Mouse (Mus musculus) C2C12 (cell line): ENCODE results near the gene Aym1. TPM values are rescaled to one million over a fixed set of nuclear protein-coding genes. Genes with fewer than 3 reads are reported as not detected.

Source experiments
- H3K27me3 ChIP-seq: one replicate; pipeline ENCODE4 v1.6.1; 2011; ENCODE audit not compliant: control insufficient read depth, insufficient read depth, insufficient read length
- H3K36me3 ChIP-seq: one replicate; pipeline ENCODE4 v1.6.1; 2011; ENCODE audit not compliant: control insufficient read depth, insufficient read depth
- H3K4me3 ChIP-seq: one replicate; pipeline ENCODE4 v1.5.1; 2011; ENCODE audit warnings: mild to moderate bottlenecking, control low read depth; ENCODE audit not compliant: poor library complexity, insufficient read depth, severe bottlenecking
- H3K79me2 ChIP-seq: one replicate; pipeline ENCODE4 v1.6.1; 2011; ENCODE audit not compliant: control insufficient read depth, insufficient read depth
- H3K79me3 ChIP-seq: one replicate; pipeline ENCODE4 v1.6.1; 2011; ENCODE audit warnings: low read depth, control low read depth
- H3ac ChIP-seq: one replicate; pipeline ENCODE3; 2011; ENCODE audit warnings: low read depth; ENCODE audit not compliant: control insufficient read depth, insufficient read length
- CEBPB ChIP-seq: IDR thresholded peaks from one replicate; pipeline ENCODE4 v1.6.1; 2011; ENCODE audit warnings: low read depth, mild to moderate bottlenecking, control low read depth, moderate library complexity
- CTCF ChIP-seq: IDR thresholded peaks from one replicate; pipeline ENCODE4 v1.5.1; 2011; ENCODE audit not compliant: control insufficient read depth, insufficient read depth, insufficient read length
- FOSL1 ChIP-seq: IDR thresholded peaks from one replicate; pipeline ENCODE4 v1.8.0; 2011; ENCODE audit warnings: mild to moderate bottlenecking, low read length; ENCODE audit not compliant: poor library complexity, insufficient read depth, severe bottlenecking
- MAX ChIP-seq: IDR thresholded peaks from one replicate; pipeline ENCODE4 v1.6.1; 2011; ENCODE audit warnings: mild to moderate bottlenecking, control low read depth
- MYOD1 ChIP-seq: IDR thresholded peaks from one replicate; pipeline ENCODE4 v1.6.1; 2011; ENCODE audit warnings: low read depth; ENCODE audit not compliant: control insufficient read depth, insufficient read length
- MYOG ChIP-seq: IDR thresholded peaks from one replicate; pipeline ENCODE4 v1.6.1; 2011; ENCODE audit not compliant: control insufficient read depth, insufficient read length; ENCODE audit errors: extremely low read depth
- USF1 ChIP-seq: IDR thresholded peaks from one replicate; pipeline ENCODE4 v1.6.1; 2011; ENCODE audit warnings: low read depth, mild to moderate bottlenecking, control low read depth, moderate library complexity
- polyA plus RNA-seq: library from polyadenylated mRNA; unstranded; fragments of >200 nt; fragmentation: generic; extraction: Trizol; gene quantifications from one replicate; pipeline ENCODE4 v1.2.1, GENCODE M21; 2012; ENCODE audit warnings: missing spikeins

The Aym1 gene
- polyA plus RNA-seq, 1 experiment: not detected

DNA sequence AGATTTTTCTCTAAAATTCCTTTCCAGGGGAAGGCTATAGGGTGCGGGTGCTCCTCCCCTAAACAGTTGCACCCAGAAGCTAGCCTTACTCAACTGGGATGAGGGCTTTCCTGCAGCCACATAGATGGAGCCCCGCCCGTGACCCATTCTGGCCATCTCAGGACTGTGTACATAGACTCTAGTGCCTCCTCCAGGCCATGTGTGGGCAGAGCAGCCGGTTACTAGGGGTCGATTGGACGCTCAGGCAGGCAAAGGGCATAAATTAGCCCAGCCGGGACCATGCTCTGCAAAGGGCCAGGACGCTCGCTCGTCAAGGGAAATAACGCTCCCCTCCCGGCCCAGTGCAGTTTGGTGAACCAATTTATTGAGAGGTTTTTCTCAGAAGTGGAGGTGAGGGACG, 8.5 kb upstream of the Aym1 start:
- Histone ChIP-seq H3K4me3 (no peak overlapping the region), H3K79me3 (no peaks in the 10 kb centered on the region), H3K27me3 (peaks cover 29% of the 10 kb centered on the region), H3ac (no peak overlapping the region), H3K36me3 (no peaks in the 10 kb centered on the region), H3K79me2 (no peaks in the 10 kb centered on the region)
- TF ChIP-seq MYOG (no peak), CTCF (no peak), MYOD1 (no peak), USF1 (no peak), CEBPB (no peak), FOSL1 (no peak), MAX (no peak)

DNA sequence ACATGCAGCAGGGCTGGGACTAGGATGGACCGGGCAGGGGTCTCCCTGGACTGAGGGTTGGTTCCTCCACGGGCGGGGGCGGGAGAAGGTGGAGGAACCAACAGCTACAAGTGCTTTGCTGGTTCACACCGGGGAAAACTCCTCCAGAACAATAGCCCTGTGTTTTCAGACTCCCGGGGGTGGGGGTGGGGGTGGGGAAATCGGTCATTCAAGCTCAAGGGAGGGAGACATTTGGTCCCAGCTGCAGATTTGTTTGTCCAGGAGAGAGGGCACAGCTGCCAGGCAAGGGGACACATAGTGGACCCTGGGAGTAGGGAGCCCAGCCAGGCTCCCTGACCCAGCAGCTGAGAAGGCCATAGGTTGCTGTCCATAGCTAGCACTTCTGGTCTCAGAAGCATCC, 7.9 kb upstream of the Aym1 start:
- no peak overlapping the region for H3ac ChIP-seq
- peaks cover 35% of the 10 kb centered on the region for H3K27me3 ChIP-seq
- H3K79me3 ChIP-seq: no peaks in the 10 kb centered on the region
- no peaks in the 10 kb centered on the region for H3K79me2 ChIP-seq
- TF ChIP-seq MYOD1: no peak
- TF ChIP-seq USF1: no peak
- no peak for TF ChIP-seq MAX
- no peak overlapping the region for H3K4me3 ChIP-seq
- H3K36me3 ChIP-seq: no peaks in the 10 kb centered on the region

GRCm38 (mm10) chr5:113349810-113350209, 7.3 kb upstream of the Aym1 start:
- H3K27me3 ChIP-seq: peaks cover 40% of the 10 kb centered on the region
- H3K79me2 ChIP-seq: no peaks in the 10 kb centered on the region
- no peak overlapping the region for H3ac ChIP-seq
- no peak overlapping the region for H3K4me3 ChIP-seq
- H3K36me3 ChIP-seq: no peaks in the 10 kb centered on the region
- H3K79me3 ChIP-seq: no peaks in the 10 kb centered on the region
- TF ChIP-seq CTCF: no peak
- no peak for TF ChIP-seq MAX
- no peak for TF ChIP-seq MYOG
- TF ChIP-seq MYOD1: no peak
- TF ChIP-seq FOSL1: no peak
- TF ChIP-seq CEBPB: no peak
- TF ChIP-seq USF1: no peak

DNA sequence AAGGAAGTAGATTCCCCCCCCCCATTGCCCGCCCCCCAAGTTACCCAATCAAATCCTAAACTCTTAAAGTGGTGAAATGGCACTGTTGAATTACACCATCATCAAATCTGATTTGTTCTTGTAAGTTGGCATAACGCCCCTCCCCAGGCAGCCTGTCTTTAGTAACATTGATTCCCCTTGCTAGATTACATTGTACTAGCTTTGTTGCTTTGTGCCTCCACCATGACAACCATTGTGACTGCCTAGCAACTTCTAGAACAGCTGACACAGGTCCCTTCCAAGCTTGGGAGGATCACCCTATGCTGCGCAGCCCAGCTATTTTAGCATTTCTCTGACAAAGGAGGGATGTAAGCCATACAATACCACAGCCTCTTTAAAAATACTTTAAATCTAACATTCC, 5.3 kb upstream of the Aym1 start:
- Histone ChIP-seq H3ac (no peak overlapping the region), H3K79me2 (no peaks in the 10 kb centered on the region), H3K27me3 (peaks cover 40% of the 10 kb centered on the region), H3K4me3 (no peak overlapping the region), H3K36me3 (no peaks in the 10 kb centered on the region), H3K79me3 (no peaks in the 10 kb centered on the region)
- TF ChIP-seq CTCF (no peak), MYOG (no peak), CEBPB (no peak), USF1 (no peak), MYOD1 (no peak), FOSL1 (no peak), MAX (no peak)

GRCm38 (mm10) chr5:113352636-113353035, 4.5 kb upstream of the Aym1 start:
- TF ChIP-seq USF1 (no peak), CEBPB (no peak), CTCF (no peak), MAX (no peak), FOSL1 (no peak), MYOD1 (no peak)
- Histone ChIP-seq H3K27me3 (peaks cover 44% of the 10 kb centered on the region), H3ac (no peak overlapping the region), H3K79me2 (no peaks in the 10 kb centered on the region), H3K4me3 (no peak overlapping the region), H3K79me3 (no peaks in the 10 kb centered on the region), H3K36me3 (no peaks in the 10 kb centered on the region)

DNA sequence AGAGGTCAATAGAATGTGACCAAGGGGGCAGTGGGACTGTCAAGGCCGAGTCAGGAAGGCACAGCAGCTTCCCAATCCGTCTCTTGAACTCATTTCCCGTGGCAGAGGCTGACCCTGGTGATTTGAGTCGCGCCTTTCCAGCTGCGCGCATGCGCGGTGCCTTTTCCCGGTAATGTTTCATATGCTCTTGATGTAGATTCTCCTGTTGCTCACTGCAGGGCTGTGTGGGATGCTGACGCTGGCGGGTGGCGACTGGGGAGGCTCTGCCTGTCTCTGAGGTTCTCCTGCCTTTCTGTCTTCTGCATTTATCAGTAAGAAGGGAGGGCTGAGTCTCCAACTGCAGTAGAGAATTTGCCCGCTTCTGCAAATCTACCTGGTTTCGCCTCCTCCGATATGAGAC, 2.8 kb upstream of the Aym1 start:
- Histone ChIP-seq H3K79me3 (no peaks in the 10 kb centered on the region), H3K27me3 (peaks cover 46% of the 10 kb centered on the region)
- TF ChIP-seq CTCF (no peak), MYOG (no peak), CEBPB (no peak), MYOD1 (no peak), USF1 (no peak), FOSL1 (no peak), MAX (no peak)

More for the DNA sequence above, 2.8 kb upstream of the Aym1 start:
- Histone ChIP-seq H3ac (no peak overlapping the region), H3K36me3 (no peaks in the 10 kb centered on the region), H3K4me3 (no peak overlapping the region), H3K79me2 (no peaks in the 10 kb centered on the region)
